Mouse (Mus musculus) hindbrain, embryonic 13.5 days (tissue): ENCODE results near the gene Rfx7. TPM values are rescaled to one million over a fixed set of nuclear protein-coding genes. Genes with fewer than 3 reads are reported as not detected.

ENCODE experiments used
- ATAC-seq: fragments of 200-750 bp; cut with Nextera tagmentation; 2 replicates; pipeline ENCODE4 v1.8.0; 2017; ENCODE audit warnings: moderate TSS enrichment; ENCODE audit not compliant: low FRiP score
- H3K27ac ChIP-seq: fragments of 300-500 bp; sonication (generic); 2 replicates; pipeline ENCODE4 v1.5.1; 2015; ENCODE audit warnings: inconsistent platforms, mild to moderate bottlenecking, moderate library complexity
- H3K27me3 ChIP-seq: fragments of 300-500 bp; sonication (generic); 2 replicates; pipeline ENCODE4 v1.6.1; 2015; ENCODE audit warnings: mild to moderate bottlenecking, inconsistent platforms
- H3K36me3 ChIP-seq: fragments of 300-500 bp; sonication (generic); 2 replicates; pipeline ENCODE4 v1.6.1; 2015; ENCODE audit warnings: mild to moderate bottlenecking, inconsistent platforms
- H3K4me1 ChIP-seq: fragments of 300-500 bp; sonication (generic); replicated peaks from 2 replicates; pipeline ENCODE4 v1.6.1; 2015; ENCODE audit warnings: inconsistent platforms
- H3K4me2 ChIP-seq: fragments of 300-500 bp; sonication (generic); 2 replicates; pipeline ENCODE4 v1.6.1; 2015; ENCODE audit warnings: inconsistent platforms, mild to moderate bottlenecking, moderate library complexity
- H3K4me3 ChIP-seq: fragments of 300-500 bp; sonication (generic); 2 replicates; pipeline ENCODE4 v1.5.1; 2015; ENCODE audit warnings: mild to moderate bottlenecking, inconsistent platforms
- H3K9ac ChIP-seq: fragments of 300-500 bp; sonication (generic); 2 replicates; pipeline ENCODE4 v1.6.1; 2015; ENCODE audit warnings: mild to moderate bottlenecking, inconsistent platforms
- H3K9me3 ChIP-seq: fragments of 300-500 bp; sonication (generic); 2 replicates; pipeline ENCODE4 v1.6.1; 2016; ENCODE audit warnings: inconsistent platforms
- WGBS: fragments of 180-500 bp; shearing (Covaris S2); methylation state at CpG from one replicate; pipeline ENCODE4 v1.1.7; 2015; 5-methylcytosine and 5-hydroxymethylcytosine counted together
- polyA plus RNA-seq: library from polyadenylated mRNA; unstranded; fragments of >200 nt; fragmentation: Nextera tagmentation; extraction: Ambion mirVana; gene quantifications from 2 replicates; pipeline ENCODE4 v1.2.1, GENCODE M21; 2015

Gene Rfx7
- polyA plus RNA-seq = 16.6 and 17.2 TPM in 2 replicates

GRCm38 (mm10) chr9:72531996-72532380 is at the start of gene Rfx7:
Rfx7 (plus strand) TSS chr9:72532240.
- H3K4me1 ChIP-seq = peaks cover 15% of the 10 kb centered on the region
- H3K4me2 ChIP-seq = peak within 1 kb of the TSS; percentile 67
- ATAC-seq = peak; percentile 92
- peak within 1 kb of the TSS; percentile 95 for H3K9ac ChIP-seq
- no peaks in the 10 kb centered on the region for H3K36me3 ChIP-seq
- H3K27ac ChIP-seq = peak within 1 kb of the TSS; percentile 100
- under 1% methylated on average over 50 of the region's 63 CpGs for WGBS
- no peaks in the 10 kb centered on the region for H3K27me3 ChIP-seq
- no peaks in the 10 kb centered on the region for H3K9me3 ChIP-seq
- H3K4me3 ChIP-seq = peak within 1 kb of the TSS; percentile 90

GRCm38 (mm10) chr9:72488523-72488922 is 43.5 kb upstream of the Rfx7 start:
- H3K4me2 ChIP-seq = no peak overlapping the region
- no peak for ATAC-seq
- no peaks in the 10 kb centered on the region for H3K9me3 ChIP-seq

GRCm38 (mm10) chr9:72489131-72489530 is 42.9 kb upstream of the Rfx7 start:
- H3K27me3 ChIP-seq = no peaks in the 10 kb centered on the region
- no peak overlapping the region for H3K27ac ChIP-seq
- peaks cover 16% of the 10 kb centered on the region for H3K36me3 ChIP-seq
- peaks cover 11% of the 10 kb centered on the region for H3K4me1 ChIP-seq
- H3K9ac ChIP-seq = no peak overlapping the region
- H3K9me3 ChIP-seq = no peaks in the 10 kb centered on the region
- H3K4me3 ChIP-seq = no peak overlapping the region
- H3K4me2 ChIP-seq = no peak overlapping the region
- ATAC-seq = no peak
- 96% methylated on average over 5 of the region's 5 CpGs for WGBS

More at GRCm38 (mm10) chr9:72488523-72488922, 43.5 kb upstream of the Rfx7 start:
- Histone ChIP-seq H3K27ac (no peak overlapping the region), H3K4me1 (peaks cover 11% of the 10 kb centered on the region), H3K27me3 (no peaks in the 10 kb centered on the region), H3K9ac (no peak overlapping the region), H3K4me3 (no peak overlapping the region), H3K36me3 (peaks cover 16% of the 10 kb centered on the region)

- H3K4me1 ChIP-seq = peaks cover 11% of the 10 kb centered on the region
- H3K27me3 ChIP-seq = no peaks in the 10 kb centered on the region
- H3K4me2 ChIP-seq = peak overlapping the region; percentile 73
- under 1% methylated on average over 32 of the region's 32 CpGs for WGBS
- no peaks in the 10 kb centered on the region for H3K9me3 ChIP-seq
- peak overlapping the region; percentile 70 for H3K4me3 ChIP-seq
- peak overlapping the region; percentile 90 for H3K27ac ChIP-seq
- peak overlapping the region; percentile 80 for H3K9ac ChIP-seq
- ATAC-seq = peak; percentile 97
- H3K36me3 ChIP-seq = peaks cover 5% of the 10 kb centered on the region; the same call in 1 of the 2 replicates
These were observed 40.4 kb upstream of the Rfx7 start for GRCm38 (mm10) chr9:72491559-72492193.

- Histone ChIP-seq H3K9me3 (no peaks in the 10 kb centered on the region), H3K27me3 (no peaks in the 10 kb centered on the region), H3K4me3 (peak within 1 kb of the TSS; percentile 70), H3K4me1 (peaks cover 11% of the 10 kb centered on the region), H3K27ac (peak within 1 kb of the TSS; percentile 90), H3K9ac (peak within 1 kb of the TSS; percentile 80), H3K4me2 (peak within 1 kb of the TSS; percentile 73), H3K36me3 (no peaks in the 10 kb centered on the region; the same call in 1 of the 2 replicates)
- WGBS = 13% methylated on average over 6 of the region's 6 CpGs
- ATAC-seq = peak; percentile 61; the same call in 1 of the 2 replicates
These were observed 39.9 kb upstream of the Rfx7 start, which contains the start of gene Tex9 for GRCm38 (mm10) chr9:72492194-72492565. Tex9 (minus strand) TSS chr9:72492212.

GRCm38 (mm10) chr9:72493465-72493864 is 38.6 kb upstream of the Rfx7 start:
- Histone ChIP-seq H3K27ac (no peak overlapping the region), H3K4me2 (no peak overlapping the region), H3K9ac (no peak overlapping the region), H3K4me1 (peaks cover 11% of the 10 kb centered on the region), H3K27me3 (no peaks in the 10 kb centered on the region), H3K4me3 (no peak overlapping the region), H3K9me3 (no peaks in the 10 kb centered on the region), H3K36me3 (no peaks in the 10 kb centered on the region)
- 95% methylated on average over 2 of the region's 2 CpGs for WGBS
- no peak for ATAC-seq

- H3K36me3 ChIP-seq = no peaks in the 10 kb centered on the region
- H3K27ac ChIP-seq = no peak overlapping the region
- H3K9ac ChIP-seq = no peak overlapping the region
- ATAC-seq = no peak
- 86% methylated on average over 3 of the region's 3 CpGs for WGBS
- H3K4me2 ChIP-seq = no peak overlapping the region
- peaks cover 11% of the 10 kb centered on the region for H3K4me1 ChIP-seq
- H3K27me3 ChIP-seq = no peaks in the 10 kb centered on the region
- no peak overlapping the region for H3K4me3 ChIP-seq
- H3K9me3 ChIP-seq = no peaks in the 10 kb centered on the region
These were observed 37.9 kb upstream of the Rfx7 start for GRCm38 (mm10) chr9:72493984-72494685.

GRCm38 (mm10) chr9:72496691-72497090 is 35.3 kb upstream of the Rfx7 start:
- Histone ChIP-seq H3K4me1 (peaks cover 6% of the 10 kb centered on the region), H3K27me3 (no peaks in the 10 kb centered on the region), H3K4me2 (no peak overlapping the region), H3K4me3 (no peak overlapping the region), H3K36me3 (no peaks in the 10 kb centered on the region), H3K9me3 (no peaks in the 10 kb centered on the region), H3K9ac (no peak overlapping the region), H3K27ac (no peak overlapping the region)
- WGBS = 68% methylated on average over 2 of the region's 2 CpGs
- no peak for ATAC-seq

- 80% methylated on average over 3 of the region's 3 CpGs for WGBS
- Histone ChIP-seq H3K9ac (no peak overlapping the region), H3K4me3 (no peak overlapping the region), H3K36me3 (no peaks in the 10 kb centered on the region), H3K27me3 (no peaks in the 10 kb centered on the region), H3K4me1 (peaks cover 4% of the 10 kb centered on the region), H3K4me2 (no peak overlapping the region), H3K27ac (no peak overlapping the region), H3K9me3 (no peaks in the 10 kb centered on the region)
- no peak for ATAC-seq
These were observed 34.9 kb upstream of the Rfx7 start for GRCm38 (mm10) chr9:72497171-72497570.

- H3K9ac ChIP-seq = no peak overlapping the region
- ATAC-seq = no peak
- no peak overlapping the region for H3K4me3 ChIP-seq
- H3K36me3 ChIP-seq = no peaks in the 10 kb centered on the region
- H3K4me2 ChIP-seq = no peak overlapping the region
- H3K27ac ChIP-seq = no peak overlapping the region
- H3K27me3 ChIP-seq = no peaks in the 10 kb centered on the region
- 39% methylated on average over 11 of the region's 11 CpGs for WGBS
- H3K4me1 ChIP-seq = peaks cover 5% of the 10 kb centered on the region
- no peaks in the 10 kb centered on the region for H3K9me3 ChIP-seq
These were observed 19.6 kb upstream of the Rfx7 start for GRCm38 (mm10) chr9:72512229-72512981.

- Histone ChIP-seq H3K27me3 (no peaks in the 10 kb centered on the region), H3K9me3 (no peaks in the 10 kb centered on the region), H3K27ac (no peak overlapping the region), H3K9ac (no peak overlapping the region), H3K4me1 (peaks cover 5% of the 10 kb centered on the region), H3K4me2 (no peak overlapping the region), H3K36me3 (no peaks in the 10 kb centered on the region), H3K4me3 (no peak overlapping the region)
- ATAC-seq = no peak
These were observed 16.7 kb upstream of the Rfx7 start for GRCm38 (mm10) chr9:72515366-72515765.

GRCm38 (mm10) chr9:72519246-72519645 is 12.8 kb upstream of the Rfx7 start:
- no peak for ATAC-seq
- no peaks in the 10 kb centered on the region for H3K27me3 ChIP-seq
- H3K4me1 ChIP-seq = no peaks in the 10 kb centered on the region
- H3K27ac ChIP-seq = no peak overlapping the region
- no peaks in the 10 kb centered on the region for H3K9me3 ChIP-seq
- no peak overlapping the region for H3K9ac ChIP-seq
- no peak overlapping the region for H3K4me2 ChIP-seq
- no peak overlapping the region for H3K4me3 ChIP-seq
- H3K36me3 ChIP-seq = no peaks in the 10 kb centered on the region
